Mouse (Mus musculus): ENCODE results near the gene Zfp9. TPM values are rescaled to one million over a fixed set of nuclear protein-coding genes. Genes with fewer than 3 reads are reported as not detected.

The Zfp9 gene
- 8.6 TPM for polyA plus RNA-seq (2015; fragmentation: Illumina TruSeq; extraction: RNeasy Lipid Tissue Mini Kit (QIAGEN cat#74804); ENCODE audit: insufficient read depth, low read depth, low replicate concordance)

DNA sequence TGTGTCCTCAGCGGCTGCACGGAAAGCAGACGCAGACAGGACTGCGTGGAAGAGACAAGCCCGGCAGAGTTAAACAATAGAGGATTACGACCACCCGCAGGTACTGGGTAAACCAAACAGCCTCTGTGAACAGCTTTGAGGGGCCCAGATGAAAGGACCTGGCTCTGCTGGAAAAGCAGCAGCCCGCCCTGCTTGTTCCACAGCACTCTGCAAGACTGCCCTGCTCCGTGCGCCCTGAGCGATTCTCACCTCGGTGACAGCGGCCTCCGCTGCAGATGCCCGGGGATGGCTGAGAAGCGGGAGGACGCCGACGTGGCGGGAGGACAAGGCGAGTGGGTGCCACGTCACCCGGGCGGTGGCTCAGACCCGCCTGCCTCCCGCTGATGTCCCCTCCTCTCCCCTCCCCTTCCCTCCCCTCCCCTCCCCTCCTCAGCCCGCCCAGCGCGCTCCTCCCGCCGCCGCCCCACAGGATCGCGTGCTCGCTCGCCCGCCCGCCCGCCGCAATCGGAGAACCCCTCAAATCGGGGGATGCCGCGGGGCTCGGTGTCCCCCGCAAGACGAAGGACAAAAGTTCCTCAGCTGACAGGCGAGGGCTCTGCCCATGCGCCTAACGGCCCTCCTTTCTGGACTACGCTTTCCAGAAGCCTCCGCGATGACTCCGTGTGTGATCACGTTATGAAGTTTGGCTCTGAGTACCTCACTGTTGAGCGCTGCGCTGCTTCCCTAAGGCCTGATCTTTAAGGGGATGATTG, at the start of gene Zfp9:
Gene Zfp9, minus strand, starts transcription at position 364 of the 752 bp plus-strand sequence.

DNA sequence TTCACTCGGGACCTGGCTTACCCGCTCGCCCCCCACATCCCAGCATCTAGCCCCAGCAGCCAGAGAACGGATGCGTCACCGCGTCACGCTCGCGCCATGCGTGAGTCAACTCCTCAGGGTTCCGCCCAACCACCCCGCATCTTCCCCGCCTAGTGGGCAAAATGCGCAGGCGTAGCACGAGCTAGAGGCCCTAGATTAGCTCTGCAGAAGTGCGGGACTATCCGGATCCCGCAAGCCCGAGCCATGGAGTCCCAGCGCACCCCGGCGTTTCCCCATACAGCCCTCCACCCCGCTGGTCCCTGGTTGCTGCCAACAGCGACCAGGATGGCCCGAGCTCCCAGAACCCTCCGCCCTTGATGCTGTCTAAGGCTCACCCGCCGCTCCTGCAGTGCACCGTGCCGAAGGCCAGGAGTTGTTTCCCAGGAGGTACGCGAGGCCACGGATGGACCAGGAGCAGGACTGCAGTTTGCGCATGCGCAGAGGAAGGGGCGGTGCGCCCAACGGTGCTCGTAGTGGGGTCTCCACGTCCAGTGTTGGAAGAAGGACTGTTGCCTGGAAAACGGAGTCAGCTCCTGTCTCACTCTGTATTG, 24.0 kb downstream of the Zfp9 start, which contains the start of gene Zfp248:
Gene Zfp248, minus strand, starts transcription at position 487 of the 590 bp plus-strand sequence.

DNA sequence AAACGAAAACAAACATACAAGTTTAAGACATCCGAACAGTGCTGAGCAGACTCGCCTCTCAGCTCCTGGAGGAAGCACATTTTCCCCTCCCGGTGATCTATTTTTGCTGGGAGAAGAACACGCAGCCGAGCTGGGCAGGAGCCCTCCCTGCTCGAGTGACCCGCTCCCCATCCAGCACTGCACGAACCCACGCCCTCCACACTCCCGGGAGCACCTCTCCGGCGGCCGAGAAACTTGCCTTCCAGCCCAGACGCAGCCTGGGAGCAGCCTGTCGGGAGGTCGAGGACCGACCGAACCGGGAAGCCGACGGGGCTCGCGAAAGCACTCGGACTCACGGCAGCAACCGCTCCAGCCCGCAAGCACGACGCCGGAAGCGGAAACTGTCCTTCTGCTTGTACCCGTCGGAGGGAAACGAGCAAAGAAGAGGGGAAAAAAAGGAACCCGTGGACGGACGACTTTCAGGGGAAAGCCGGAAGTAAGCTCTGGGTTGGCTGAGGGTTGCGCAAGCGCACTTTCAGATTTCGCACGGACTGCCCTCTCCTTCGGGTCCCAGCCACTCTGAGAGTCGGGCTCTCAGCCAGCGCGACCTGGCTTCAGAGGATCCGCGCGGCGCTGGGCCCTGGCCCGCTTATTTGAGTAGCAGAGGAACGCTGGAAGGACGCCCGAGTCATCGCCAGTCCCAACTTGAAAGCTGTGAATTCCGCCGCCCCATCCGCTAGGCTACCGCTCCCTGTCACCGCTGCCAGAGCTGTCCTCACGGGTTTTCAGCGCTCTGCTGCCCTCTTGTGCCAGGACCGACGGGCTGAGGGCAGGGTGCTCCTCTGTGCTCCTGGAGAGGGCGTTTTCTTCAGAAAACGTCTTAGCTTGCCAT, 59.8 kb downstream of the Zfp9 start, which contains the start of gene Bms1:
Gene Bms1, minus strand, starts transcription at position 425 of the 871 bp plus-strand sequence.

Other genes starting within 250 kb of the Zfp9 start
- 8.0 TPM for gene Bms1, start 59.8 kb downstream of the Zfp9 start, polyA plus RNA-seq (2015; fragmentation: Illumina TruSeq; extraction: RNeasy Lipid Tissue Mini Kit (QIAGEN cat#74804); ENCODE audit: insufficient read depth, low read depth, low replicate concordance)
- 1.1 TPM for gene Zfp248, start 23.8 kb downstream of the Zfp9 start, polyA plus RNA-seq (2015; fragmentation: Illumina TruSeq; extraction: RNeasy Lipid Tissue Mini Kit (QIAGEN cat#74804); ENCODE audit: insufficient read depth, low read depth, low replicate concordance)
- 2.5 TPM for gene Ankrd26, start 82.9 kb upstream of the Zfp9 start, polyA plus RNA-seq (2015; fragmentation: Illumina TruSeq; extraction: RNeasy Lipid Tissue Mini Kit (QIAGEN cat#74804); ENCODE audit: insufficient read depth, low read depth, low replicate concordance)